Mouse (Mus musculus): ENCODE measurements at regions not wholly inside any gene's neighbourhood (a gene's known extent, or its start where the extent isn't known, plus 50 kb on each side); places are given as distances from the start of the nearest gene placed in this dataset.

- DNase-seq = no peak
These were observed 630.8 kb upstream of the Fam19a5 start for GRCm38 (mm10) chr15:86913276-86913675.

GRCm38 (mm10) chr15:86917891-86918290 lies 626.2 kb upstream of the Fam19a5 start:
- no peak for DNase-seq

- DNase-seq = no peak
These were observed 624.4 kb upstream of the Fam19a5 start for GRCm38 (mm10) chr15:86919704-86920103.

GRCm38 (mm10) chr15:86920185-86920584 lies 623.9 kb upstream of the Fam19a5 start:
- DNase-seq = no peak

- no peak for DNase-seq
These were observed 622.7 kb upstream of the Fam19a5 start for GRCm38 (mm10) chr15:86921401-86921800.

- no peak for DNase-seq
These were observed 618.9 kb upstream of the Fam19a5 start for GRCm38 (mm10) chr15:86925081-86925749.

- peak; percentile 13 for DNase-seq
These were observed 611.6 kb upstream of the Fam19a5 start for GRCm38 (mm10) chr15:86932345-86933075.

GRCm38 (mm10) chr15:86937364-86937763 lies 606.7 kb upstream of the Fam19a5 start:
- DNase-seq = no peak

GRCm38 (mm10) chr15:86944529-86944928 lies 599.6 kb upstream of the Fam19a5 start:
- no peak for DNase-seq

- DNase-seq = no peak
These were observed 591.5 kb upstream of the Fam19a5 start for GRCm38 (mm10) chr15:86952593-86952992.

- no peak for DNase-seq
These were observed 586.2 kb upstream of the Fam19a5 start for GRCm38 (mm10) chr15:86957872-86958271.

GRCm38 (mm10) chr15:86962921-86963320 lies 581.2 kb upstream of the Fam19a5 start:
- no peak for DNase-seq

- DNase-seq = no peak
These were observed 580.6 kb upstream of the Fam19a5 start for GRCm38 (mm10) chr15:86963486-86963885.

- DNase-seq = no peak
These were observed 572.7 kb upstream of the Fam19a5 start for GRCm38 (mm10) chr15:86971436-86971835.

- DNase-seq = no peak
These were observed 547.9 kb upstream of the Fam19a5 start for GRCm38 (mm10) chr15:86996196-86996595.

GRCm38 (mm10) chr15:87018978-87019377 lies 525.1 kb upstream of the Fam19a5 start:
- DNase-seq = no peak

- no peak for DNase-seq
These were observed 498.1 kb upstream of the Fam19a5 start for GRCm38 (mm10) chr15:87045971-87046370.

- no peak for DNase-seq
These were observed 489.9 kb upstream of the Fam19a5 start for GRCm38 (mm10) chr15:87054186-87054585.

GRCm38 (mm10) chr15:87064890-87065289 lies 479.2 kb upstream of the Fam19a5 start:
- no peak for DNase-seq

GRCm38 (mm10) chr15:87068261-87068660 lies 475.8 kb upstream of the Fam19a5 start:
- no peak for DNase-seq

GRCm38 (mm10) chr15:87074559-87074958 lies 469.5 kb upstream of the Fam19a5 start:
- DNase-seq = no peak

GRCm38 (mm10) chr15:87089827-87090226 lies 454.3 kb upstream of the Fam19a5 start:
- no peak for DNase-seq

GRCm38 (mm10) chr15:87091048-87091777 lies 452.9 kb upstream of the Fam19a5 start:
- DNase-seq = no peak

Data from adrenal gland, postnatal 25 days (tissue).